Mouse (Mus musculus) myocyte (in vitro differentiated cells): ENCODE data around the gene Tmem128.

Experiments used
- MAX ChIP-seq: IDR thresholded peaks from one replicate; pipeline ENCODE4 v1.6.1; 2011; ENCODE audit warnings: low read depth, mild to moderate bottlenecking, control low read depth
- POLR2A ChIP-seq: IDR thresholded peaks from one replicate; pipeline ENCODE4 v1.6.1; 2011; ENCODE audit warnings: low read depth, mild to moderate bottlenecking, control low read depth, moderate library complexity; ENCODE audit not compliant: insufficient read length
- REST ChIP-seq: IDR thresholded peaks from one replicate; pipeline ENCODE4 v1.6.1; 2011; ENCODE audit warnings: mild to moderate bottlenecking, control low read depth, moderate library complexity; ENCODE audit not compliant: insufficient read depth, insufficient read length

DNA sequence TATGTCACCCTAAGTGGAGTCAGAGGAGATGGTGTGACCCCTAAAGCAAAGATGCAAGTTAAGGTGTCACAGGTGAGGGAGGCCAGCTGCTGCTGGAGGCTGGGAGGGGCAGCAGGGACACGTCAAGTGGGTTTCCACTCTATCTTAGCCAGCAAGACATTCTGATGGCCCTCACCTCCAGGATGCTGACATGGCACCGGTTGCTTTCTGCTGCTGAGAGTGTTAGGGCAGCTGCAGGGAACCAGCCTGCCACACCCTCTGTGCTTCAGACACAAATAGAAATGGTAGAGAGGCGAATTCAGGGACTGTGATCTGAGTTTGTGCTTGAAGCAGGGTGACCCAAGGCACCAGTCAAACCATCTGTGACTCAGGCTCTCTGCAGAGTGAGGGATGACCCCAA is 49.8 kb downstream of the Tmem128 start:
- TF ChIP-seq POLR2A: no peak
- no peak for TF ChIP-seq REST
- TF ChIP-seq MAX: no peak
